Mouse (Mus musculus): Measurements from ENCODE around the gene Pou3f1. TPM values are rescaled to one million over a fixed set of nuclear protein-coding genes. Genes with fewer than 3 reads are reported as not detected.
A peak's percentile ranks its signal among the peaks of the same experiment; 100 is the strongest.

Pou3f1 gene
- total RNA-seq (2014; fragmentation: Nextera tagmentation) (not detected in 2 replicates), total RNA-seq (2017) (not detected in 2 replicates)

DNA sequence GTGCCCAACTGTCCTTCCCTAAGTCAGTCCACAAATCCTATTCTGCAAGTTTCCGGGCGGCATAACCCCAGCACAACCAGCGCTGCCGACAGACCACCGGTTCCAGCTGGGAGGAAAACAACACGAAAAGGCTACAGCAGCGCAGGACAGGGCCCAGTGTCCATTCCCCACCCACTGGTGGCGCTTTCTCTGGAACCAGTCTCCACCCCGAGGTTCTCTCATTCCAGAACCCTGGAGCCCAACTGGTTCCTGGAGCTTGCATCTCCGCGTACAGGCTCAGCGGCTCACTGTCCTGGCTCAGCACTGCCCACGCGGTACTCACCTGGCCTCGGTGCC lies at the start of gene Pou3f1:
TSS of gene Pou3f1 (plus strand) at position 290 of the 336 bp plus-strand sequence.
- no peak for ATAC-seq (replicated peaks; ENCODE audit: poor library complexity, severe bottlenecking)

DNA sequence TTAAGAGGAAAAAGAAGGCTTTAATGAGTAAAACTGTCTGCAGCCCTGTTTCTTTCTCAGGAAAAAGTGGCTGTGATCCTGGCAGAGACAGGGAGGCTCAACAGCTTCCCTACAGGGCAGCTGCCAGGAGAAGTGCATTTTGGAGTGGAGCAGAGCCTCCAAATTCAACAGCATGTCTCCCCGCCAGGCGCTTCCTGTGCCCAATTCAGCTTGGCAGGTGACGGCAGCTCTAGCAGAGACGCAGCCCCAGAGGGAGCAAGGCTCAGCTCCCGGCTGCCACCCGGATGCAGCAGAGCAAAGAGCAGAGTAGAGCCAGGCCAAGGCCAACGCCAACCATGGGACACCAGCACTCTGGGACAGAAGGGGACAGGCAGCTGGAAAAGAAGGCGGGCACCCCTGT lies 49.4 kb upstream of the Pou3f1 start:
- ATAC-seq (replicated peaks; ENCODE audit: poor library complexity, severe bottlenecking): no peak

- no peak for ATAC-seq (replicated peaks; ENCODE audit: poor library complexity, severe bottlenecking)
Measured at GRCm38 (mm10) chr4:124610066-124610465, 46.5 kb upstream of the Pou3f1 start.

DNA sequence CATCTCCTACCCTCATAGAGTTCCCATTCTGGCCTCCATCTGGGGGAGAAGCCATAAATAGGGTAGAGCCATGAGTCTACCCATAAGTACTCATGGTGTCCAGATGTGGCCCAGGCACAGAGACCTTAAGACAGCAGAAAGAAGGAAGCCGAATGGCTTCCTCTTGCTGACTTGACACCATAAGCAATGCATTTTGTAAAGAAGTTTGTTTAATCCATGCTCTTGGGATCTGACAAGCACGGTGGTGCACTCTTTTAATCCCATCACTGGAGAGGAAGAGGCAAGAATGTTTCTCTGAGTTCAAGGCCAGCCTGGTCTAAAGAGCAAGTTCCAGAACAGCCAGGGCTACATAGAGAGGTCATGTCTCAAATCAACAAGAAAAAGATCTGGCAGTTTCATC lies 45.9 kb upstream of the Pou3f1 start, which contains the start of gene 3100002H09Rik:
TSS of gene 3100002H09Rik (minus strand) at position 101 of the 400 bp plus-strand sequence.
- ATAC-seq (replicated peaks; ENCODE audit: poor library complexity, severe bottlenecking): no peak

DNA sequence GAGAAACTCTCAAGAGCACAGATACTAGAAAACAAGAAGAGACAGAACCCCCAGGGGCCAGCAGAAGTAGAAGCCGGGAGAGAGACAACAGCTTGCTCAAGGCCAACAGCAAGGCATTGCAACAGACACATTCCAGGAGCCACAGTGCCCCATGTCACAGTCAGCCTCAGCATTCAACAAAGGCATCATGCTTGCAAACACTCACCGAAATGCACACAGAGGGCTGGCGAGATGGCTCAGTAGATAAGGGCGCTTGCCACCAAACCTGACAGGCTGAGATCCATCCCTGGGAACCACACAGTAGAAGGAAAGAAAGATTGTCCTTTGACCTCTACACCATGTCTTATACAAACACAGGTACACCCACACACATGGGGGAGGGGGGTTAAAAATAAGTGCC lies 44.8 kb upstream of the Pou3f1 start:
- ATAC-seq (replicated peaks; ENCODE audit: poor library complexity, severe bottlenecking): no peak

GRCm38 (mm10) chr4:124614189-124614588 lies 42.4 kb upstream of the Pou3f1 start:
- no peak for ATAC-seq (replicated peaks; ENCODE audit: poor library complexity, severe bottlenecking)

- ATAC-seq (replicated peaks; ENCODE audit: poor library complexity, severe bottlenecking): no peak
Measured at GRCm38 (mm10) chr4:124615406-124615960, 41.1 kb upstream of the Pou3f1 start.

GRCm38 (mm10) chr4:124615986-124616385 lies 40.6 kb upstream of the Pou3f1 start:
- ATAC-seq (replicated peaks; ENCODE audit: poor library complexity, severe bottlenecking): no peak

DNA sequence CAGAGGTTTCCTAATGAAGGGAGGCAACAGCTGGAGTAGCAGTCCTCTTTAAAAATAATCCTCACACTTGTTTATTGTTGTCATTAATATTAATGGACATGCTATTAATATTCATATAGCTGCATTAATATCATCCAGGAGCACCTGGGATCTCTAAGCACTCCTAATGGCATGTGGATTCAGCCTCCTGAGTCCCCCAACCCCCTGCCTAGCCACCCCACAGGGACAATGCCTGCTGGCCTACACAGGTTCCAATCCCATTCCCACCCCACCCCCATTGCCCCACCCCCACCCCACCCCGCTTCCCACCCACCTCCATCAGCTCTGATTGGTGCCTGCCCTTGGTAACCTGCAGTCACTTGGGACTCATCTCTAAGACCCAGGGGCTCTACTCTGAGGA lies 40.0 kb upstream of the Pou3f1 start:
- no peak for ATAC-seq (replicated peaks; ENCODE audit: poor library complexity, severe bottlenecking)

GRCm38 (mm10) chr4:124618599-124618998 lies 38.0 kb upstream of the Pou3f1 start:
- no peak for ATAC-seq (replicated peaks; ENCODE audit: poor library complexity, severe bottlenecking)

DNA sequence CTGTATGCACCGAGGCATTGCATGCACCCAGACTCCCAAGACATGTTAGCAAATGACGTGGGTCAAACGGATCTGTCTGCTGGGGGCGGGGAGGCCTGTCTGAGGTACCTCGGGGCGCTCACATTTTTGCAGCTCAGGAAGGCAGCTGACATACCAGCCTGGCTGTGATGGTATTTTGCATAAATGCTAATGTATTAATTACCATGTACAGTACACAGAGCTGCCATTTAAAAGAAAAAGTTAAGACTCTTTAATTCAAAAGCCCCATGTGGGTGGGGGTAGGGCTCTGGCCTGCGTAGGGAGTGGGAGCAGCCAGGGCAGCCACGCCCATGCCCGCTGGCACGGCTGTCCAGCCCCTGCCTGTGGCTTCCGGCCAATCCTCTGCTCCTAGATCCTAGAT lies 35.2 kb upstream of the Pou3f1 start:
- no peak for ATAC-seq (replicated peaks; ENCODE audit: poor library complexity, severe bottlenecking)

DNA sequence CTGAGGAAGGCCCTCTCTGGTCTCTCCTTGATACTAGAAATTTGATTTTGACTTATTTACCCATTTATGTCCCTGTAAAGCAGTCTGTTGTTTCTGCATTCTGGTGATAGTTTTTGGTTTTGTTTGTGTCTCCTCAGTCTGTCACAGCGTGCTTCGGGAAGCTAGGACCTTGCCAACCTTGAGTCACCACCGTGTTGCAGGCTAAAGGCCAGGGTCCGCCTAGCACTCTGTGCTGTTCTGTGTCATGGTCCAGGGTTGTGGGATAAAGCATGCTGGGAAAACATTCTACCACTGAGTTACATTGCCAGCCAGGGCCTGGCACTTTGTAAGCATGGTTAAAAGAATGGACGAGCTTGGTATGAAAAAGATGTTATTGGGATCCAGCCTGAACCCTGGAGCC lies 34.0 kb upstream of the Pou3f1 start:
- ATAC-seq (replicated peaks; ENCODE audit: poor library complexity, severe bottlenecking): no peak

GRCm38 (mm10) chr4:124624111-124624581 lies 32.5 kb upstream of the Pou3f1 start:
- no peak for ATAC-seq (replicated peaks; ENCODE audit: poor library complexity, severe bottlenecking)

DNA sequence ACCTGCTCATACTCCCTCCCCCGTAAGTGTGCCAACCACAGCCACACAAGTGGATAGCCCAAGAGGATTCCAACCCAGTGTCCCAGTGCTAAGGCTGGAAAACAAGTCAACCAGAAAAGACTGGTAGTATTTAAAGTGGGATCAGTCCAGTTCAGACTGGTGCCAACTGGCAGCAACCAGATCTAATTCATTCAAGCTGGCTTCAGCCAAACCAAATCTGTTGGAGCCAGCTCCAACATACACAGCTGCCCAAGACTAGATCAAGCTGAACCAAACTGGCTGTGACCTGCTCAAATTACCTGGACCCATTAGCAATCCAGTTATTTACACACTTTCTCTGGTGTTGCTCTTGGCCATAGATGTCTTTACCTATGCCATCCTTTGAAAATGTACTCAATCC lies 29.8 kb upstream of the Pou3f1 start:
- ATAC-seq (replicated peaks; ENCODE audit: poor library complexity, severe bottlenecking): no peak

DNA sequence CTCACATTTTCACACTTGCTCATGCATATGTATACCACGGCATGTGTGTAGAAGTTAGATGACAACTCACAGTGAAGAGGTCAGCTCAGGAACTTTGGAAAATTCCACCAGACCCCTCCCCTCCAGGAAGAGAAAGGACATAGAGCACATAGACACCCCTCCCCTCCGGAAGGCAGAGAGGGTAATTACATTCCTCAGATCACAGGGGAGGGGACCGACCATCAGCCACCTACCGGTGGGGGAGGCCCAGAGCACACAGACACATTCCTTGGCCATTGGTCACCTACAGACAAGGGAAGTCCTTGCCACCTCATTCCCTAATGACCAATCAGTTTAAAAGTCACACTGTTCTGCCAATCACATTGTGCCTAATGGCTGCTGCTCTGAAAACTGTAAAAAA lies 25.2 kb upstream of the Pou3f1 start:
- ATAC-seq (replicated peaks; ENCODE audit: poor library complexity, severe bottlenecking): no peak

DNA sequence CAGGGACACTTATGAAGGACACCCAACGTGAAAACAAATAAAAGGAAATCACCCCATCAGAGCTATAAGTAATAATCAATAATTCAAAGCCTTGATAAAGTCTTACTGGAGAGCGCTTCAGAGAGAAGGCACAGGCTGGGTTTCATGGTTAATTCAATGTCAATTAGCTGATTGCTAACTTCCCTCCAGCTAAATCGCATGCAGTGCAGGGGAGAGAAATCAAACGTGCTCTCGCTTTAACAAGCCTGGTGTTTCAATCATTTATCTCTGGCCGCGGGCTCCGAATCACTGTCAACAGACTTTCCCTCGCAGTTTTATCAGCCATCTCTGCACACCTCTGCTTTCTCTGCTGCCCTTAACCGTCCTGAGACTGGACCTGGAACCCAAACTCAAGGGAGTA lies 23.8 kb upstream of the Pou3f1 start:
- no peak for ATAC-seq (replicated peaks; ENCODE audit: poor library complexity, severe bottlenecking)

DNA sequence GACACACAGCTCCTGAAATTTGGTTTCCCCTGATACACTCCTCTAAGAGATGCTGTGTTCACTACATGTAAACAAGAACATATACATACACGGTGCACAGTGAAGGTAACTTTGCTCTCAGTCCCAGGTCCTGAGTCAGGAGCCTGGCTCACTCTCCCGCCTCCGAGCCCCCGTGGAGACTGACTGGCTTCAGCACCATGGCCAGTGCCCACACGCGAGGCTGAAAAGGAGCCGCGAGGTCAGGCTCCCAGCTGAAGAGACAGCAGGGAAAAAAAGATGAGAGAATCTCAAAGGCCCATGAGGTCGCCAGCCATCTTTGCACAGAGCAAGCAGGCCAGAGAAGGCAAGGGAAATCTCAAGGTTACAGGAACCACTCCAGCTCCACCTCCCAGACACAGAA lies 23.3 kb upstream of the Pou3f1 start:
- 0 out of 2 replicates have a peak, but pooled peaks have one; percentile 48 for ATAC-seq (replicated peaks; ENCODE audit: poor library complexity, severe bottlenecking)

- no peak for ATAC-seq (replicated peaks; ENCODE audit: poor library complexity, severe bottlenecking)
Measured at GRCm38 (mm10) chr4:124639715-124640114, 16.9 kb upstream of the Pou3f1 start.

DNA sequence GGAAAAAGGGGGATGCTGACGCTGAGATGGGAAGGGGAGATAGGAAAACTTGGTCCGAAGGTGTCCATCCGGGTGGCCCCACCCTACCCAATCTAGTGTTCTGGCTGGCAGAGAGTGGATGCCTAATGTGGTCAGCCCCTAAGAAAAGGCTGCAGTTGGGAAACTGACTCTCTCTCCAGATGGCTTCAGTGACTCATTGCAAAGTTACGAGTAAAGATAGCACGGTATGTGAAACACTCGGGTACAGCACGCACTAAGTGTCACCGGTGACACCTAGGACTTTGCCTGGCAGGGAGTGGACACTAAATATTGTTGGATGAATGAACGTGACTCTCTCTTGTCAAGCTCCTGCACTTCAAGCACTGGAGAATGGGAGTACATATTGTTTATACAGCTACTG lies 12.7 kb upstream of the Pou3f1 start:
- ATAC-seq (replicated peaks; ENCODE audit: poor library complexity, severe bottlenecking): no peak

GRCm38 (mm10) chr4:124644974-124645433 lies 11.6 kb upstream of the Pou3f1 start:
- peak; percentile 92 for ATAC-seq (replicated peaks; ENCODE audit: poor library complexity, severe bottlenecking)

DNA sequence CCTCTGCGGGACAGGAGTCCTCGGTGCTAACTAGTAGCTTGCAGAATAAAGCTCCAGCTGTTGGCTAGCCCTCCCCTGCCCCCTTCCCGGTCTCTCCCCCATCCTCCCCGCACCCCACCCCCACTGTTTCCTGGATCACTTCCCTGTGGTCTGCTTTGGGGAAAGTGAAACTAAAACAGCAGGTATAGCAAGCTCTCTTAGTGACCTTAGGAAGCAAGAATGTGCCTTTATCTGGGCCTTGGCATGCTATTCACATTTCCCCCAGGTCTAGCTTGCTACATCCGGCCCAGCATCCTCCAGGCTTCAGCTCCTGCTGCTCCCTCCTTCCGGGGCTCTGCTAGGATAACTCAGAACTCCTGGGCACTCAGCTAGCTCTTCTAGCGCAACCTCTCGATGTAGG lies 10.0 kb upstream of the Pou3f1 start:
- peak; percentile 25; the same call in 1 of the 2 replicates for ATAC-seq (replicated peaks; ENCODE audit: poor library complexity, severe bottlenecking)

- no peak for ATAC-seq (replicated peaks; ENCODE audit: poor library complexity, severe bottlenecking)
Measured at GRCm38 (mm10) chr4:124647909-124648308, 8.7 kb upstream of the Pou3f1 start.

GRCm38 (mm10) chr4:124652886-124653285 lies 3.7 kb upstream of the Pou3f1 start:
- no peak for ATAC-seq (replicated peaks; ENCODE audit: poor library complexity, severe bottlenecking)
